Mouse (Mus musculus) cerebellum, adult 2 months (tissue): ENCODE results near the gene Wdr81. TPM values are rescaled to one million over a fixed set of nuclear protein-coding genes. Genes with fewer than 3 reads are reported as not detected.
A peak's percentile ranks its signal among the peaks of the same experiment; 100 is the strongest.

Source experiments
- DNase-seq, 2 experiments: peaks; one replicate each; pipeline ENCODE4 v3.0.0; 2021
- H3K27ac ChIP-seq: fragments of 200-500 bp; 2 replicates; pipeline ENCODE4 v1.5.1; 2012; ENCODE audit warnings: low read length, control low read depth, inconsistent platforms; ENCODE audit not compliant: insufficient read depth
- H3K27me3 ChIP-seq: fragments of 200-500 bp; 2 replicates; pipeline ENCODE4 v1.6.1; 2012; ENCODE audit warnings: inconsistent platforms, mild to moderate bottlenecking, low read length, moderate library complexity; ENCODE audit not compliant: control insufficient read depth, insufficient read depth
- H3K4me1 ChIP-seq: fragments of 200-500 bp; 2 replicates; pipeline ENCODE4 v1.6.1; 2011; ENCODE audit warnings: low read length; ENCODE audit not compliant: control insufficient read depth, insufficient read depth
- H3K4me3 ChIP-seq: fragments of 200-500 bp; replicated peaks from 2 replicates; pipeline ENCODE3; 2011; ENCODE audit warnings: mild to moderate bottlenecking, low read depth, low read length, control low read depth; ENCODE audit not compliant: insufficient read depth
- CTCF ChIP-seq: fragments of 200-500 bp; IDR thresholded peaks from 2 replicates; pipeline ENCODE4 v1.5.1; 2011; ENCODE audit warnings: low read depth, mild to moderate bottlenecking, control low read depth, low read length, moderate library complexity, borderline replicate concordance; ENCODE audit not compliant: insufficient read depth
- POLR2A ChIP-seq: fragments of 200-500 bp; IDR thresholded peaks from 2 replicates; pipeline ENCODE4 v1.6.1; 2011; ENCODE audit warnings: low read length, control low read depth, borderline replicate concordance; ENCODE audit not compliant: insufficient read depth
- WGBS: fragments of 180-500 bp; shearing (Covaris S2); methylation state at CpG from one replicate; pipeline ENCODE4 v1.1.7; 2018; 5-methylcytosine and 5-hydroxymethylcytosine counted together
- polyA plus RNA-seq: library from polyadenylated mRNA; depleted of rRNA; stranded (reverse); fragments of >200 nt; gene quantifications from 2 replicates; pipeline ENCODE4 v1.2.3, GENCODE M21; 2012; rRNA removed

Wdr81 gene
- polyA plus RNA-seq, 1 experiment, result 15.3 TPM

- Histone ChIP-seq H3K27ac (peak overlapping the region; percentile 4; the same call in 1 of the 2 replicates), H3K27me3 (no peaks in the 10 kb centered on the region), H3K4me1 (peaks cover 10% of the 10 kb centered on the region), H3K4me3 (no peak overlapping the region)
- peak; percentile 24; the same call in 1 of the 2 replicates for TF ChIP-seq CTCF
- no peak for TF ChIP-seq POLR2A
- peak; percentile 58 to 77 for DNase-seq
- 27% methylated on average over 11 of the region's 11 CpGs for WGBS
Measured at GRCm38 (mm10) chr11:75399411-75399841, 55.1 kb downstream of the Wdr81 start.

- WGBS, result 81% methylated on average over 7 of the region's 7 CpGs
- Histone ChIP-seq H3K4me1 (peaks cover 9% of the 10 kb centered on the region), H3K4me3 (no peak overlapping the region), H3K27me3 (no peaks in the 10 kb centered on the region), H3K27ac (no peak overlapping the region)
- TF ChIP-seq POLR2A, result no peak
- no peak for TF ChIP-seq CTCF
- DNase-seq, result no peak
Measured at GRCm38 (mm10) chr11:75397452-75397851, 57.1 kb downstream of the Wdr81 start.

DNA sequence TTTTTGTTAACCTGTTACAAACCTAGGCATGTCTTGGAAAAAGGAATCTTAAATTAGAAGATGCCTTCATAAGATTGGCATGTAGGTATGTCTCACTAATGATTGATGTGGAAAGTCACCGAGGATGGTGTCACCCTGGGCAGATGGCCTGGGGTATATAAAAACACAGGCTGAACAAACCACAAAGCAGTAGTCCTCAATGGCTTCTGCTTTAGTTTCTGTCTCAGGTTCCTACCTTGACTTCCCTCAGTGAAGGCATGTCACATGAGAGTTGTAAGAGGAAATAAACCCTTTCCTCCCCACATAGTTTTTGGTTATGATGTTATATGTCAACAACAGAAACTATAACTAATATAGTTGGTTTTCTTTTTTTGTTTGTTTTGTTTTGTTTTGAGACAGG lies 58.9 kb downstream of the Wdr81 start:
- Histone ChIP-seq H3K4me3 (no peak overlapping the region), H3K27ac (no peak overlapping the region), H3K4me1 (peaks cover 9% of the 10 kb centered on the region), H3K27me3 (no peaks in the 10 kb centered on the region)
- 86% methylated on average over 1 of the region's 1 CpGs for WGBS
- no peak for TF ChIP-seq POLR2A
- TF ChIP-seq CTCF, result no peak
- no peak for DNase-seq

Other genes with a start within 250 kb of the Wdr81 start
- gene Rpa1, start 106.4 kb downstream of the Wdr81 start, polyA plus RNA-seq, result 59.3 and 64.2 TPM in 2 replicates
- gene Smyd4, start 106.3 kb downstream of the Wdr81 start, polyA plus RNA-seq, result 9.1 and 9.2 TPM in 2 replicates
- gene Serpinf1, start 32.0 kb downstream of the Wdr81 start, polyA plus RNA-seq, result 27.5 and 32.9 TPM in 2 replicates
- gene Serpinf2, start 15.1 kb downstream of the Wdr81 start, polyA plus RNA-seq, result 0.13 and 0.15 TPM in 2 replicates
- 0.56 and 0.70 TPM in 2 replicates for gene Tlcd2, start 7.0 kb upstream of the Wdr81 start, polyA plus RNA-seq
- gene Prpf8, start 32.1 kb upstream of the Wdr81 start, polyA plus RNA-seq, result 110 and 123 TPM in 2 replicates
- 5.4 and 5.7 TPM in 2 replicates for gene Rilp, start 55.4 kb upstream of the Wdr81 start, polyA plus RNA-seq
- gene Scarf1, start 58.8 kb upstream of the Wdr81 start, polyA plus RNA-seq, result 3.3 and 3.4 TPM in 2 replicates
- gene Slc43a2, start 77.0 kb upstream of the Wdr81 start, polyA plus RNA-seq, result 57.4 and 67.1 TPM in 2 replicates
- 295 and 319 TPM in 2 replicates for gene Pitpna, start 133.4 kb upstream of the Wdr81 start, polyA plus RNA-seq
- 81.3 and 87.4 TPM in 2 replicates for gene Inpp5k, start 176.3 kb upstream of the Wdr81 start, polyA plus RNA-seq
- gene Myo1c, start 195.8 kb upstream of the Wdr81 start, polyA plus RNA-seq, result 26.9 and 28.5 TPM in 2 replicates
- 80.6 and 83.1 TPM in 2 replicates for gene Crk, start 224.5 kb upstream of the Wdr81 start, polyA plus RNA-seq